Mouse (Mus musculus): ENCODE measurements around the gene Apol9a.

GRCm38 (mm10) chr15:77362952-77363351, 48.0 kb downstream of the Apol9a start:
- TF ChIP-seq CTCF (IDR thresholded peaks at IDR 0.05; ENCODE audit: low read depth) = no peak
- TF ChIP-seq EP300 (IDR thresholded peaks at IDR 0.05; ENCODE audit: low read depth) = no peak

Data from liver, postnatal 0 days (tissue).